Mouse (Mus musculus) testis, adult 2 months (tissue): Measurements from ENCODE around the gene Cercam. TPM values are rescaled to one million over a fixed set of nuclear protein-coding genes. Genes with fewer than 3 reads are reported as not detected.

ENCODE experiments used
- H3K27ac ChIP-seq: fragments of 200-500 bp; 2 replicates; pipeline ENCODE4 v1.5.1; 2012; ENCODE audit warnings: low read depth, low read length; ENCODE audit not compliant: control insufficient read depth, insufficient read depth
- H3K27me3 ChIP-seq: fragments of 200-500 bp; 2 replicates; pipeline ENCODE4 v1.6.1; 2012; ENCODE audit warnings: mild to moderate bottlenecking, low read length, moderate library complexity; ENCODE audit not compliant: control insufficient read depth, insufficient read depth
- H3K36me3 ChIP-seq: fragments of 200-500 bp; 2 replicates; pipeline ENCODE4 v1.6.1; 2012; ENCODE audit warnings: mild to moderate bottlenecking, low read length; ENCODE audit not compliant: control insufficient read depth, insufficient read depth
- H3K4me1 ChIP-seq: fragments of 200-500 bp; 2 replicates; pipeline ENCODE4 v1.6.1; 2012; ENCODE audit warnings: low read length; ENCODE audit not compliant: control insufficient read depth, insufficient read depth
- H3K4me3 ChIP-seq: fragments of 200-500 bp; 2 replicates; pipeline ENCODE4 v1.5.1; 2012; ENCODE audit warnings: low read depth, mild to moderate bottlenecking, low read length, moderate library complexity, mixed read lengths; ENCODE audit not compliant: control insufficient read depth
- CTCF ChIP-seq: fragments of 200-500 bp; IDR thresholded peaks from 2 replicates; pipeline ENCODE4 v1.5.1; 2012; ENCODE audit warnings: low read depth, mild to moderate bottlenecking, inconsistent platforms, low read length, moderate library complexity; ENCODE audit not compliant: control insufficient read depth, insufficient read depth, insufficient replicate concordance
- POLR2A ChIP-seq: fragments of 200-500 bp; IDR thresholded peaks from 2 replicates; pipeline ENCODE4 v1.6.1; 2012; ENCODE audit warnings: low read depth, mild to moderate bottlenecking, inconsistent platforms, low read length, moderate library complexity; ENCODE audit not compliant: control insufficient read depth
- polyA plus RNA-seq: library from polyadenylated mRNA; depleted of rRNA; stranded (reverse); fragments of >200 nt; gene quantifications from 2 replicates; pipeline ENCODE4 v1.2.3, GENCODE M21; 2012

Gene Cercam
- polyA plus RNA-seq, 1 experiment: 10.1 TPM

GRCm38 (mm10) chr2:29831106-29831505, 37.9 kb upstream of the Cercam start:
- Histone ChIP-seq H3K4me3 (no peak overlapping the region), H3K4me1 (peaks cover 4% of the 10 kb centered on the region; the same call in 1 of the 2 replicates), H3K36me3 (peaks cover 1% of the 10 kb centered on the region; the same call in 1 of the 2 replicates), H3K27ac (no peak overlapping the region), H3K27me3 (no peaks in the 10 kb centered on the region)
- TF ChIP-seq CTCF (no peak), POLR2A (no peak)

GRCm38 (mm10) chr2:29833796-29834195, 35.2 kb upstream of the Cercam start:
- no peak overlapping the region for H3K27ac ChIP-seq
- H3K27me3 ChIP-seq: no peaks in the 10 kb centered on the region
- no peaks in the 10 kb centered on the region for H3K4me1 ChIP-seq
- no peak overlapping the region for H3K4me3 ChIP-seq
- H3K36me3 ChIP-seq: peaks cover 1% of the 10 kb centered on the region; the same call in 1 of the 2 replicates
- TF ChIP-seq POLR2A: no peak
- TF ChIP-seq CTCF: no peak

GRCm38 (mm10) chr2:29835391-29835899, 33.5 kb upstream of the Cercam start:
- peaks cover 1% of the 10 kb centered on the region; the same call in 1 of the 2 replicates for H3K36me3 ChIP-seq

GRCm38 (mm10) chr2:29839460-29839859, 29.5 kb upstream of the Cercam start:
- H3K4me3 ChIP-seq: no peak overlapping the region
- TF ChIP-seq CTCF (no peak), POLR2A (no peak)
- H3K27ac ChIP-seq: no peak overlapping the region
- peaks cover 3% of the 10 kb centered on the region; the same call in 1 of the 2 replicates for H3K36me3 ChIP-seq
- no peaks in the 10 kb centered on the region for H3K4me1 ChIP-seq
- no peaks in the 10 kb centered on the region for H3K27me3 ChIP-seq

More at GRCm38 (mm10) chr2:29835391-29835899, 33.5 kb upstream of the Cercam start:
- TF ChIP-seq CTCF: no peak
- TF ChIP-seq POLR2A: no peak
- Histone ChIP-seq H3K4me3 (no peak overlapping the region), H3K27ac (no peak overlapping the region), H3K27me3 (no peaks in the 10 kb centered on the region), H3K4me1 (no peaks in the 10 kb centered on the region)

- peaks cover 3% of the 10 kb centered on the region; the same call in 1 of the 2 replicates for H3K36me3 ChIP-seq
Measured at GRCm38 (mm10) chr2:29843231-29844105, 25.5 kb upstream of the Cercam start.

GRCm38 (mm10) chr2:29844115-29844514, 24.8 kb upstream of the Cercam start:
- Histone ChIP-seq H3K4me3 (no peak overlapping the region), H3K36me3 (peaks cover 3% of the 10 kb centered on the region; the same call in 1 of the 2 replicates), H3K27me3 (no peaks in the 10 kb centered on the region; the same call in 1 of the 2 replicates), H3K4me1 (peaks cover 11% of the 10 kb centered on the region), H3K27ac (no peak overlapping the region)
- TF ChIP-seq POLR2A (no peak), CTCF (no peak)

More at GRCm38 (mm10) chr2:29843231-29844105, 25.5 kb upstream of the Cercam start:
- H3K4me1 ChIP-seq: peaks cover 11% of the 10 kb centered on the region
- no peak overlapping the region for H3K4me3 ChIP-seq
- no peaks in the 10 kb centered on the region; the same call in 1 of the 2 replicates for H3K27me3 ChIP-seq
- TF ChIP-seq CTCF (no peak), POLR2A (no peak)
- no peak overlapping the region for H3K27ac ChIP-seq

- Histone ChIP-seq H3K27me3 (no peaks in the 10 kb centered on the region; the same call in 1 of the 2 replicates), H3K4me1 (peaks cover 11% of the 10 kb centered on the region), H3K27ac (no peak overlapping the region), H3K4me3 (no peak overlapping the region), H3K36me3 (peaks cover 3% of the 10 kb centered on the region; the same call in 1 of the 2 replicates)
- TF ChIP-seq CTCF: no peak
- no peak for TF ChIP-seq POLR2A
Measured at GRCm38 (mm10) chr2:29844661-29845060, 24.3 kb upstream of the Cercam start.
